ENCODE assay signal across 9 mouse cellular contexts in the genomic region with DNA sequence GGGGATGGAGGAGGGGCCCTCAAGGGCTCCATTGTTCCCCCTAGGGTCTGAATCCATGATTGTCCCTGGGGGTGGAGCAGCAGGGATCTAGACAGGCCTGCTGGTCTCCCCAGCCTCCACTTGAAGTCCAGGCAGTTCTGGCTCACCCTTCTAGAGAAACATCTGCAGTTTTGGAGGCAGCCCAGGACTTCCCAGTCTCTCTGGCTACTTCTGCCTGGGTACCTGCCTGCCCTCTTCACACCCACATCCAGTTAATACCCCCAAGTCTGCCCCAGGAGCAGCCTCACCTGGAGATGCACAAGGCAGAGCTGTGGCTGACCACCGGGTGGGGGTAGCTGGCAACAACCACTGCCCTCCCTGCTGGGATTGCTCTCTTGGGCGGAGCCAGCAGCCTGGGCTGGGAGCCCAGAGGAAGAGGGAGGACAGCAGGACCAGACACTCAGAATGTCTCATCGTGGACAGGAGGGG. TPM values are rescaled to one million over a fixed set of nuclear protein-coding genes. Genes with fewer than 3 reads are reported as not detected.
DNase-seq lines count a peak whose midpoint lies in the region; ATAC-seq and TF ChIP-seq lines count a peak whose summit lies in the region.
"Had no signal": no experiment of that assay in that cellular context is flagged by ENCODE, and none has a peak within 500 bp of the region (broad histone marks: within the 10 kb centered on the region; RNA-seq: fewer than 3 reads in every experiment).

Gene Gjc2, minus strand, starts transcription at position 350 of the 468 bp plus-strand sequence.

- H3K27me3 ChIP-seq in kidney, adult 2 months (replicated peaks; ENCODE audit: control insufficient read depth, insufficient read depth, low read length), result no peaks in the 10 kb centered on the region
- H3K27me3 ChIP-seq in heart, embryonic 15.5 days, result peaks cover 16% of the 10 kb centered on the region
- H3K27me3 ChIP-seq in stomach, embryonic 15.5 days (replicated peaks), result peaks cover 17% of the 10 kb centered on the region
- no peaks in the 10 kb centered on the region for H3K27me3 ChIP-seq in thymus, adult 2 months (ENCODE audit: control insufficient read depth, insufficient read depth, low read length)

- H3K4me3 ChIP-seq in kidney, adult 2 months (ENCODE audit: insufficient read depth, low read depth, low read length), result 0 out of 2 replicates have a peak within 1 kb of the TSS, but pooled peaks have one; percentile 5
- no peak within 1 kb of the TSS for H3K4me3 ChIP-seq in heart, embryonic 15.5 days
- H3K4me3 ChIP-seq in left cerebral cortex, adult 2 months, result peak within 1 kb of the TSS; percentile 22
- H3K4me3 ChIP-seq in stomach, embryonic 15.5 days (replicated peaks), result no peak within 1 kb of the TSS
- H3K4me3 ChIP-seq in thymus, adult 2 months (ENCODE audit: control insufficient read depth, insufficient read depth, low read length), result no peak within 1 kb of the TSS
- H3K4me3 ChIP-seq: embryonic facial prominence, embryonic 12.5 days had no signal

- H3K36me3 ChIP-seq in kidney, adult 2 months (ENCODE audit: control insufficient read depth, insufficient read depth, low read length), result no peaks in the 10 kb centered on the region
- H3K36me3 ChIP-seq in heart, embryonic 15.5 days, result peaks cover 8% of the 10 kb centered on the region; the same call in 1 of the 2 replicates
- peaks cover 17% of the 10 kb centered on the region; the same call in 1 of the 2 replicates for H3K36me3 ChIP-seq in stomach, embryonic 15.5 days
- no peaks in the 10 kb centered on the region for H3K36me3 ChIP-seq in thymus, adult 2 months (ENCODE audit: control insufficient read depth, insufficient read depth, low read length)

- intact Hi-C loops in left cerebral cortex, adult 2 months (cut with DNase I), result loop anchor here (2.0 to 5.0 kb wide), 2 partner anchors 20 to 211 kb away; partner anchors contain the start of gene Iba57

- DNase-seq in kidney, adult 2 months, result peak; percentile 59
- DNase-seq in kidney, adult 11 months, result no peak
- peak; percentile 78 to 86 for DNase-seq in adrenal gland, postnatal 36 days
- peak; percentile 28 to 36 for DNase-seq in left cerebral cortex, adult 2 months (ENCODE audit: extremely low spot score in 1 of 2, low spot score in 2 of 2)
- no peak for DNase-seq in thymus, adult 2 months

- H3K4me2 ChIP-seq in heart, embryonic 15.5 days, result peak within 1 kb of the TSS; percentile 33
- no peak within 1 kb of the TSS for H3K4me2 ChIP-seq in stomach, embryonic 15.5 days
- H3K4me2 ChIP-seq: embryonic facial prominence, embryonic 12.5 days had no signal

- 22% methylated on average over 3 of the region's 3 CpGs for WGBS in kidney, adult 2 months
- 29% methylated on average over 3 of the region's 3 CpGs for WGBS in heart, embryonic 15.5 days
- 41% methylated on average over 3 of the region's 3 CpGs for WGBS in stomach, embryonic 15.5 days
- 85% methylated on average over 3 of the region's 3 CpGs for WGBS in thymus, adult 2 months

- H3K27ac ChIP-seq in kidney, adult 2 months (ENCODE audit: insufficient read depth, low read depth, low read length), result peak within 1 kb of the TSS; percentile 51
- H3K27ac ChIP-seq in heart, embryonic 15.5 days, result peak within 1 kb of the TSS; percentile 78
- H3K27ac ChIP-seq in left cerebral cortex, adult 2 months, result peak within 1 kb of the TSS; percentile 65
- peak within 1 kb of the TSS; percentile 78 for H3K27ac ChIP-seq in stomach, embryonic 15.5 days
- no peak within 1 kb of the TSS for H3K27ac ChIP-seq in thymus, adult 2 months (ENCODE audit: control insufficient read depth, insufficient read depth, low read length)
- H3K27ac ChIP-seq: embryonic facial prominence, embryonic 12.5 days had no signal

- H3K4me1 ChIP-seq in kidney, adult 2 months (ENCODE audit: control insufficient read depth, insufficient read depth, low read length), result peaks cover 5% of the 10 kb centered on the region; the same call in 1 of the 2 replicates
- peaks cover 29% of the 10 kb centered on the region for H3K4me1 ChIP-seq in heart, embryonic 15.5 days (replicated peaks)
- H3K4me1 ChIP-seq in stomach, embryonic 15.5 days, result peaks cover 6% of the 10 kb centered on the region
- no peaks in the 10 kb centered on the region for H3K4me1 ChIP-seq in thymus, adult 2 months (replicated peaks; ENCODE audit: control insufficient read depth, insufficient read depth, low read length)
- H3K4me1 ChIP-seq: embryonic facial prominence, embryonic 12.5 days had no signal

- H3K9me3 ChIP-seq in heart, embryonic 15.5 days (replicated peaks), result no peaks in the 10 kb centered on the region
- no peaks in the 10 kb centered on the region for H3K9me3 ChIP-seq in stomach, embryonic 15.5 days
- H3K9me3 ChIP-seq: embryonic facial prominence, embryonic 12.5 days had no signal

- peak; percentile 42; the same call in 1 of the 2 replicates for ATAC-seq in heart, embryonic 15.5 days (replicated peaks; ENCODE audit: insufficient number of reproducible peaks, insufficient read depth, low FRiP score, low read depth)
- ATAC-seq in stomach, embryonic 15.5 days (ENCODE audit: insufficient read depth, low FRiP score, low read depth), result peak; percentile 19; the same call in 1 of the 2 replicates
- no peak for ATAC-seq in activated CD4-positive, CD25-positive, alpha-beta regulatory T cell, adult 4 months

- no peak for TF ChIP-seq CTCF in kidney, adult 2 months (conservative IDR thresholded peaks at IDR 0.05; ENCODE audit: insufficient read depth, insufficient read length, low read depth, low read length)
- TF ChIP-seq CTCF in left cerebral cortex, adult 2 months (IDR thresholded peaks at IDR 0.05), result no peak
- TF ChIP-seq CTCF in thymus, adult 2 months (IDR thresholded peaks at IDR 0.05; ENCODE audit: borderline replicate concordance, control insufficient read depth, extremely low read depth, insufficient read depth, low read length, poor library complexity), result no peak

- H3K9ac ChIP-seq in heart, embryonic 15.5 days, result peak within 1 kb of the TSS; percentile 32
- no peak within 1 kb of the TSS for H3K9ac ChIP-seq in stomach, embryonic 15.5 days
- H3K9ac ChIP-seq: embryonic facial prominence, embryonic 12.5 days had no signal

- no peak for TF ChIP-seq POLR2A in kidney, adult 2 months (IDR thresholded peaks at IDR 0.05; ENCODE audit: low read depth, low read length)
- TF ChIP-seq POLR2A in thymus, adult 2 months (IDR thresholded peaks at IDR 0.05; ENCODE audit: control insufficient read depth, extremely low read depth, insufficient read depth, low read length, poor library complexity), result no peak

RNA-seq across cellular contexts. Expression of gene Gjc2, which starts in this region (rescaled TPM):
- 1.4 and 1.8 TPM in 2 replicates for polyA plus RNA-seq in kidney, adult 2 months (2012; rRNA removed)
- under 1 TPM; 0.40 TPM for total RNA-seq in adrenal gland, postnatal 36 days (2021)
- polyA plus RNA-seq in heart, embryonic 15.5 days (2015; fragmentation: Nextera tagmentation; extraction: Ambion mirVana), result 0.77 TPM in 2 replicates
- 1 to 10 TPM; 7.4 to 8.0 TPM for total RNA-seq in left cerebral cortex, adult 2 months (2021)
- 1.2 and 1.7 TPM in 2 replicates for polyA plus RNA-seq in stomach, embryonic 15.5 days (2015; fragmentation: Nextera tagmentation; extraction: Ambion mirVana)
- polyA plus RNA-seq in activated CD4-positive, CD25-positive, alpha-beta regulatory T cell, adult 4 months (2017; shearing (Covaris generic)), result not detected
- polyA plus RNA-seq in thymus, adult 2 months (2012; rRNA removed), result 0.23 and 0.66 TPM in 2 replicates

Comparison
In these comparisons a context has a peak if more than half of its experiments do, and no peak if none do; other contexts are left out.
1. RNA of gene Gjc2 (total RNA-seq): 7.4 to 8.0 TPM in left cerebral cortex, adult 2 months; 0.40 TPM in adrenal gland, postnatal 36 days; every median in the first group is over 4 times any median in the second.
2. DNase-seq: peak in kidney, adult 2 months (single experiment) and left cerebral cortex, adult 2 months (2 of 2); none in kidney, adult 11 months (single experiment) and thymus, adult 2 months (single experiment).
3. Peak in DNase-seq in adrenal gland, postnatal 36 days; RNA of the gene not detected or under 1 TPM.
4. Peak in ATAC-seq, H3K27ac ChIP-seq, H3K9ac ChIP-seq and H3K4me2 ChIP-seq in heart, embryonic 15.5 days; RNA of the gene not detected or under 1 TPM.
5. H3K4me3 ChIP-seq: peak in kidney, adult 2 months (single experiment) and left cerebral cortex, adult 2 months (single experiment); none in heart, embryonic 15.5 days (single experiment), stomach, embryonic 15.5 days (single experiment) and thymus, adult 2 months (single experiment).